Mouse (Mus musculus): ENCODE measurements around the gene Klhl12. TPM values are rescaled to one million over a fixed set of nuclear protein-coding genes. Genes with fewer than 3 reads are reported as not detected.
"Not testable (repeated sequence)": the region's sequence is repeated elsewhere in the genome, so short reads cannot be mapped to it uniquely, and the experiment has no call there.

The Klhl12 gene
- polyA plus RNA-seq, 1 experiment from 2014 or later, result 7.2 TPM

DNA sequence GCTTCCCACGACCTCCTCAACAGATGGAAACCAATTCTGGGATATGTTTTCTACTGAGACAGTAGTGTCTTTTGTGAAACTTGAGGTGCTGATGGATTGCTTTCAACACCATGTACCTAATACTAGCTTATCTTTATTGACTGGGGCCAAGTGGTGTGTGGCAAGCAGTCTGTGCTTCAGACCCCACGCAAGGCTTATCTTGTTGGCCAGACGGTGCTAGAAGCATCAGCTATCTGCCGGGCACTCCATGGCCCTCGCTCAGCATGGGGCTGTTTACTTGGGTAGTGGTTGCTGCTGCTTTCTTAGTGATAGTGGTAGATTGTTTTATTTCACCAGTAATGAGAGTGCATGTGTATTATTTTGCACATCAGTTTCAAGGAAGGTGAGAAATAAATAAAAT is 29.0 kb upstream of the Klhl12 start:
- TF ChIP-seq CTCF (IDR thresholded peaks at IDR 0.05; ENCODE audit: low read depth), result no peak
- H3K4me2 ChIP-seq (replicated peaks; ENCODE audit: low read depth), result no peak overlapping the region
- 50% methylated on average over 5 of the region's 5 CpGs for WGBS
- no peaks in the 10 kb centered on the region for H3K9me3 ChIP-seq (ENCODE audit: control insufficient read depth)
- H3K36me3 ChIP-seq (ENCODE audit: control insufficient read depth, insufficient read depth), result peaks cover 75% of the 10 kb centered on the region
- peaks cover 2% of the 10 kb centered on the region; the same call in 1 of the 2 replicates for H3K4me1 ChIP-seq (replicated peaks; ENCODE audit: control insufficient read depth, insufficient read depth, low read length)
- H3K4me3 ChIP-seq (ENCODE audit: low read depth, low read length), result no peak overlapping the region
- H3K27ac ChIP-seq (ENCODE audit: low read depth, low read length), result no peak overlapping the region
- H3K27me3 ChIP-seq (replicated peaks; ENCODE audit: control insufficient read depth, insufficient read depth, low read length), result no peaks in the 10 kb centered on the region
- no peak overlapping the region for H3K9ac ChIP-seq (ENCODE audit: low read depth, low read length)
- ATAC-seq, result no peak

DNA sequence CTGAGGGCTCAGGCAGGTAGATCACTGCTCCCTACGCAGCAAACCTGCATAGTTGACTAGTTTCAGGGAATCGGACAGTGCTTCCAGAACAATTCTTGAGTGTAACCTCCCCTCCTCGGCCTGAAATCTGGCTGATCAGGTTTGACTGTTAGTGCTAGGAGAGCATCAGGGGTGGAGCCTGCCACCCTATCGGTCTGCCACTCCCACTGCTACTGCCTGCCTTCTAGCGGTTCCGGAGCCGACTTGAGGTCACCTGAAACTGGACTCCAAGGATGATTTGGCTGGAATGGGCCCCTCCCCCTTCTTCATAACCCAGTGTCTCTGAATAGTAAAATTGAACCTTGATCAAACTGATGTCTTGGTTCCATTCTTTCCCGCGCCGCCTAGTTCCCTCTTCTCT is 22.3 kb upstream of the Klhl12 start:
- no peak overlapping the region for H3K4me3 ChIP-seq (ENCODE audit: low read depth, low read length)
- no peak overlapping the region for H3K4me2 ChIP-seq (replicated peaks; ENCODE audit: low read depth)
- no peaks in the 10 kb centered on the region for H3K27me3 ChIP-seq (replicated peaks; ENCODE audit: control insufficient read depth, insufficient read depth, low read length)
- WGBS, result 70% methylated on average over 10 of the region's 10 CpGs
- H3K9ac ChIP-seq (ENCODE audit: low read depth, low read length), result no peak overlapping the region
- no peak overlapping the region for H3K27ac ChIP-seq (ENCODE audit: low read depth, low read length)
- TF ChIP-seq CTCF (IDR thresholded peaks at IDR 0.05; ENCODE audit: low read depth), result no peak
- no peak for ATAC-seq
- no peaks in the 10 kb centered on the region for H3K4me1 ChIP-seq (replicated peaks; ENCODE audit: control insufficient read depth, insufficient read depth, low read length)
- no peaks in the 10 kb centered on the region for H3K9me3 ChIP-seq (ENCODE audit: control insufficient read depth)
- peaks cover 52% of the 10 kb centered on the region for H3K36me3 ChIP-seq (ENCODE audit: control insufficient read depth, insufficient read depth)

DNA sequence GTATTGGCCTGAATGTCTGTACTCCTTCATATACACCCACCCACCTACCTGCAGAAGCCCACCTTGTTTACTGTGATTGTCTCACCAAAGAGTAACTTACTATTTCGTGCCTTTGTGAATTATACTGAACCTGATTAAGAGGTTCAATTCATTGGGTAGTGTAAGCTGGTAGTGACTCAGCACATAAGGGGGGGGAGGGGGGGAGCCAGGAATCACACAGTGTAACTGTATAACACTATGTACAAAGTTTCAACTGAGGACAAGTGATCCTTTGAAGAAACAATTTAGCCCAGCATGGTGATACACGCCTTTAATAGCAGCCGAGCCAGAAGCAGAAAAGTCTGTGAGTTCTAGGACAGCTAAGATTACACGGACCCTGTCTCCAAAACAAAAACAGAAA is 21.9 kb upstream of the Klhl12 start:
- TF ChIP-seq CTCF (IDR thresholded peaks at IDR 0.05; ENCODE audit: low read depth), result no peak

GRCm38 (mm10) chr1:134435414-134435813 is 19.9 kb upstream of the Klhl12 start:
- ATAC-seq, result no peak
- peaks cover 32% of the 10 kb centered on the region; the same call in 1 of the 2 replicates for H3K36me3 ChIP-seq (ENCODE audit: control insufficient read depth, insufficient read depth)
- H3K4me1 ChIP-seq (replicated peaks; ENCODE audit: control insufficient read depth, insufficient read depth, low read length), result no peaks in the 10 kb centered on the region
- H3K27me3 ChIP-seq (replicated peaks; ENCODE audit: control insufficient read depth, insufficient read depth, low read length), result no peaks in the 10 kb centered on the region
- no peak overlapping the region for H3K4me3 ChIP-seq (ENCODE audit: low read depth, low read length)
- peak; percentile 60 for TF ChIP-seq CTCF (IDR thresholded peaks at IDR 0.05; ENCODE audit: low read depth)
- H3K4me2 ChIP-seq (replicated peaks; ENCODE audit: low read depth), result no peak overlapping the region
- no peaks in the 10 kb centered on the region for H3K9me3 ChIP-seq (ENCODE audit: control insufficient read depth)
- 36% methylated on average over 4 of the region's 4 CpGs for WGBS
- no peak overlapping the region for H3K9ac ChIP-seq (ENCODE audit: low read depth, low read length)
- H3K27ac ChIP-seq (ENCODE audit: low read depth, low read length), result no peak overlapping the region

More for the DNA sequence above, 21.9 kb upstream of the Klhl12 start:
- Histone ChIP-seq H3K27ac (ENCODE audit: low read depth, low read length) (no peak overlapping the region), H3K9ac (ENCODE audit: low read depth, low read length) (no peak overlapping the region), H3K4me2 (replicated peaks; ENCODE audit: low read depth) (no peak overlapping the region), H3K9me3 (ENCODE audit: control insufficient read depth) (no peaks in the 10 kb centered on the region), H3K4me1 (replicated peaks; ENCODE audit: control insufficient read depth, insufficient read depth, low read length) (no peaks in the 10 kb centered on the region), H3K4me3 (ENCODE audit: low read depth, low read length) (no peak overlapping the region), H3K36me3 (ENCODE audit: control insufficient read depth, insufficient read depth) (peaks cover 48% of the 10 kb centered on the region), H3K27me3 (replicated peaks; ENCODE audit: control insufficient read depth, insufficient read depth, low read length) (no peaks in the 10 kb centered on the region)
- ATAC-seq, result no peak
- WGBS, result 86% methylated on average over 4 of the region's 4 CpGs

GRCm38 (mm10) chr1:134440437-134440836 is 14.9 kb upstream of the Klhl12 start:
- H3K9ac ChIP-seq (ENCODE audit: low read depth, low read length), result no peak overlapping the region
- no peaks in the 10 kb centered on the region for H3K4me1 ChIP-seq (replicated peaks; ENCODE audit: control insufficient read depth, insufficient read depth, low read length)
- H3K27ac ChIP-seq (ENCODE audit: low read depth, low read length), result no peak overlapping the region
- WGBS, result 59% methylated on average over 6 of the region's 6 CpGs
- H3K4me2 ChIP-seq (replicated peaks; ENCODE audit: low read depth), result no peak overlapping the region
- H3K9me3 ChIP-seq (ENCODE audit: control insufficient read depth), result no peaks in the 10 kb centered on the region
- ATAC-seq, result no peak
- H3K4me3 ChIP-seq (ENCODE audit: low read depth, low read length), result no peak overlapping the region
- no peaks in the 10 kb centered on the region for H3K27me3 ChIP-seq (replicated peaks; ENCODE audit: control insufficient read depth, insufficient read depth, low read length)
- no peaks in the 10 kb centered on the region for H3K36me3 ChIP-seq (ENCODE audit: control insufficient read depth, insufficient read depth)
- no peak for TF ChIP-seq CTCF (IDR thresholded peaks at IDR 0.05; ENCODE audit: low read depth)

- not testable (repeated sequence) for H3K9me3 ChIP-seq (ENCODE audit: control insufficient read depth); H3K27ac ChIP-seq (ENCODE audit: low read depth, low read length); H3K4me3 ChIP-seq (ENCODE audit: low read depth, low read length); H3K4me2 ChIP-seq (replicated peaks; ENCODE audit: low read depth); H3K27me3 ChIP-seq (replicated peaks; ENCODE audit: control insufficient read depth, insufficient read depth, low read length); ATAC-seq; H3K36me3 ChIP-seq (ENCODE audit: control insufficient read depth, insufficient read depth); H3K4me1 ChIP-seq (replicated peaks; ENCODE audit: control insufficient read depth, insufficient read depth, low read length); H3K9ac ChIP-seq (ENCODE audit: low read depth, low read length)
- 92% methylated on average over 6 of the region's 10 CpGs for WGBS
These were observed 13.6 kb upstream of the Klhl12 start for GRCm38 (mm10) chr1:134441737-134442136.

DNA sequence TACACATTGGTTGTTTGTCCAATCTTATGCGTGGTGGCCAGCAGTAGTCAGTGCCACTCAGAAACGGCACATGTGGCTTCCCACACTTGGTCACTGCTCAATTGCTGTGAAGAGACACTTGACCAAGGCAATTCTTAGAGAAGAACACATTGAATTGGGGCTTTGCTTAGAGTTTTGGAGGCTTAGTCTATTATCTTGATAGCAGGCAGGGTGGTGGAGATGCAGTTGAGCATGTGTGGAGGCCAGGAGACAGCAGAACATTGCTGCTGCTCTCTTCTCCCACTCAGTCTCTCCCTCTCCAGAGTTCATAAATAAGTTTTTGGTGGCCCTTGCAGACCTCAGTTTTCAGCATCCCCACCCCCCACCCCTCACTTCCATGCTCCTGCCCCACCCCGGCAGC is 12.9 kb upstream of the Klhl12 start:
- Histone ChIP-seq H3K36me3 (ENCODE audit: control insufficient read depth, insufficient read depth) (no peaks in the 10 kb centered on the region), H3K27me3 (replicated peaks; ENCODE audit: control insufficient read depth, insufficient read depth, low read length) (no peaks in the 10 kb centered on the region), H3K4me3 (ENCODE audit: low read depth, low read length) (no peak overlapping the region), H3K4me2 (replicated peaks; ENCODE audit: low read depth) (no peak overlapping the region), H3K27ac (ENCODE audit: low read depth, low read length) (no peak overlapping the region), H3K4me1 (replicated peaks; ENCODE audit: control insufficient read depth, insufficient read depth, low read length) (no peaks in the 10 kb centered on the region), H3K9ac (ENCODE audit: low read depth, low read length) (no peak overlapping the region), H3K9me3 (ENCODE audit: control insufficient read depth) (no peaks in the 10 kb centered on the region)
- ATAC-seq, result no peak
- no peak for TF ChIP-seq CTCF (IDR thresholded peaks at IDR 0.05; ENCODE audit: low read depth)
- 90% methylated on average over 3 of the region's 3 CpGs for WGBS

DNA sequence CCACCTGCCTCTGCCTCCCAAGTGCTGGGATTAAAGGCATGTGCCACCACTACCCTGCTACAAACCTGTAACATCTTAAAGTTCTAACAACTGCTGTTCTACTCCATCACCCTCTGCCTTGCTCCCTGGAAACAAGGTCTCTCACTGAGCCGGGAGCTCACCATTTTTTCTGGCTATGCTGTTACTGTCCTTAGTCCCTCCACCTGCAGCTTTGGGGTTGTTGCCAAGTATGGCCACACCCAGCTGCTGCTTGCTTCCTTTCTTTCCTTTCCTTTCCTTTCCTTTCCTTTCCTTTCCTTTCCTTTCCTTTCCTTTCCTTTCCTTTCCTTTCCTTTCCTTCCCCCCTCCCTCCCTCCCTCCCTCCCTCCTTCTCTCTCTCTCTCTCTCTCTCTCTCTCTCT is 12.0 kb upstream of the Klhl12 start:
- not testable (repeated sequence) for H3K27ac ChIP-seq (ENCODE audit: low read depth, low read length); H3K4me3 ChIP-seq (ENCODE audit: low read depth, low read length); ATAC-seq; H3K27me3 ChIP-seq (replicated peaks; ENCODE audit: control insufficient read depth, insufficient read depth, low read length); H3K36me3 ChIP-seq (ENCODE audit: control insufficient read depth, insufficient read depth); H3K4me2 ChIP-seq (replicated peaks; ENCODE audit: low read depth); H3K4me1 ChIP-seq (replicated peaks; ENCODE audit: control insufficient read depth, insufficient read depth, low read length); H3K9me3 ChIP-seq (ENCODE audit: control insufficient read depth); H3K9ac ChIP-seq (ENCODE audit: low read depth, low read length)
- 61% methylated on average over 1 of the region's 1 CpGs for WGBS

Measured in intestine, postnatal 0 days (tissue).